Mouse (Mus musculus) megakaryocyte-erythroid progenitor cell, adult 5-6 weeks (primary cell): ENCODE results near the gene Ncapg2. TPM values are rescaled to one million over a fixed set of nuclear protein-coding genes. Genes with fewer than 3 reads are reported as not detected.
A peak's percentile ranks its signal among the peaks of the same experiment; 100 is the strongest.

Source experiments
- ATAC-seq: replicated peaks from 2 replicates; pipeline ENCODE4 v1.8.0; 2016; ENCODE audit warnings: mild to moderate bottlenecking, inconsistent platforms; ENCODE audit not compliant: severe bottlenecking, poor library complexity, low FRiP score, low TSS enrichment
- total RNA-seq, 2 experiments: library from RNA; stranded (forward) in 1 of 2; stranded (reverse) in 1 of 2; fragments of 200-1000, 215-1000 nt in 1 of 2; fragments of >200 nt in 1 of 2; fragmentation: Nextera tagmentation in 1 of 2; gene quantifications; 2 replicates each; pipeline ENCODE4 v1.2.3; 2014 to 2017

Gene Ncapg2
- 81.5 and 90.3 TPM in 2 replicates for total RNA-seq (2014; fragmentation: Nextera tagmentation)
- total RNA-seq (2017): 192 TPM in 2 replicates

DNA sequence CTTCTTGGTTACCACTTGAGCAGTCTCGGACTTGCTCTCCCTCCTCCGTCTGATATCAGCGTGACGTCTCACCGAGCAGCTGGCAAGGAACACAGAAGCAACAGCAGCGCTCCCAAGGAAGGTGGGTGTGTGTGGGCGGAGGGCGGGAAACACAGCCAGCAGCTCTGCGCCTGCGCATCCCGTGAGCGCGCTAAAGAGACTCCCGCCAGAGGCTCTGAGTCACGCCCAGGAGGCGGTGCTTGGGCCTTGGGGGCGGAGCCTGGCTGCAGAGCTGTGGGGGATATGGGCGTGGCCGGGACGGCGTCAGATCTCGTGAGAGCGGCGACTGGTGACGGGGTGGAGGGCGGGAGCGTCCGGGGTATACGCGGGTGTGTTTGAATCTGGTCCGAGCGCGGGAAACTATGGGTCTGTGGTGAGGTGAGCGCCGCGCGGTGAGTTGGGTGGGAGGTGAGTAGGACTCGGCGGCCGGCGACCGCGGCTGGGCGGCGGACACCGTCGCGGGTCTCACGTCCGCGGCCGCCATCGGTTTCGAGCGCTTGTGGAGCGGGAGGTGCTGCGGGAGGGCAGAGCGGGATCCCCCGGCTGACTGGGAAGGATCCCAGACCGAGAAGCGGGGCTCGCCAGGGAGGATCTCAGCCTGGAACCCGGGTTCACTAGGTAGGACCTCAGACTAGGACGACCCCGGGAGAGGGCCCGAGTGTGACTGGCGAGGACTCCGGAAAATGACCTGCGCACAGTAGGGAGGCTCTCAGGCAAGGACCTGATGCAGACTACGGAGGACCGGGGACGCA lies at the start of gene Ncapg2:
TSS of gene Ncapg2 (plus strand) at position 358 of the 791 bp plus-strand sequence.
- peak; percentile 95 for ATAC-seq

DNA sequence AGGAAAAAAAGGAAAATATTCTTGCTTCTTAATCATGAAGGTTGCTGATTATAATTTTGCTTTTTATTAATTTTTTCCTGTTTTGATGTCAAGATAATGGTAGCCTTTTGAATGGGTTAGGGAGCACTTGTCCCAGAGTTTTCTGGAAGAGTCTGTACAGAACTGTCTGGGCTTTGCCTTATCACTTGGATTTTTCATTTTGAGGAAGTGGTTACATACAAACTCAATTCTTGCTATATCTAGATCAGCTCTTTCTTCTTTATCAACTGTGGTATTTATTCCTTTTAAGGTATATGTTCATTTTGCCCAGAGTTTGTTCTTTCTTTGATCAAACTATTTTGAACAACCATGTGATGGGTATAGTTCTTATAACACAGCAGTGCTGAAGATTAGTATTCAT lies 43.1 kb upstream of the Ncapg2 start:
- ATAC-seq: no peak

DNA sequence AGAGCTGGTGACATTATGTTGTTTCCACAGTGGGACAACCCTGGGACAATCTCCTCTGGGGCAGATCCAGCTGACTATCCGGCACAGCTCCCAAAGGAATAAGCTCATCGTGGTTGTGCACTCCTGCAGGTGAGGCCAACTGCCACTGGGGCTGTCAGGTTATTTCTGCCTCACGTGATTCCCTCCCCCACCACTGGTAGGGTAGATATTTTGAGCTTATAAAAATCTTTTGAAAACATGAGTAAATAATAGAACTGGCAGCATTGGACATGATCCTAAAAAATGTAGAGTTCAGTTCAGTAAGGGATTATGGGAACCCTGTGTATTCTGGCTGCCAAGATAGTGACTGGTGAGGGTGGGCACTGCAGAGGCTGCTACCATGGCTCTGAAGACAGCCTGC lies 38.3 kb upstream of the Ncapg2 start:
- ATAC-seq: no peak

DNA sequence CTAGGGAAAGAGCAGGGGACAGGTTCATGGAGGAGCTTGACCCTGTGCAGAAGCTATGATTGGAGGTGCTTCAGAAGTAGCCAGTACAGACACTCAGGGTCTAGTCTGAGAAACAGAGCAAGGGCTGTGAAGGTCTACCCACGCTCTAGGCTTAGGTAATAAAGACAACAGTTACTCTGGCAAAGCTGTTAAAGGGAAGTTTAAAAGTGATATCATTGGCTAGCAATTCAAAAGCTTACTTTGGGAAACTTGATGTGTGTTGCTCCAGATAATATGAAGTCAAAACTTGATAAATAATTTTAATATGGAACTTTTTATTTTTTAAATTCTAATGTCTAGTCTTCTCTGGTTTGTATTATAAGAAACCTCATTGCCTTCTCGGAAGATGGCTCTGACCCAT lies 37.9 kb upstream of the Ncapg2 start:
- ATAC-seq: no peak

DNA sequence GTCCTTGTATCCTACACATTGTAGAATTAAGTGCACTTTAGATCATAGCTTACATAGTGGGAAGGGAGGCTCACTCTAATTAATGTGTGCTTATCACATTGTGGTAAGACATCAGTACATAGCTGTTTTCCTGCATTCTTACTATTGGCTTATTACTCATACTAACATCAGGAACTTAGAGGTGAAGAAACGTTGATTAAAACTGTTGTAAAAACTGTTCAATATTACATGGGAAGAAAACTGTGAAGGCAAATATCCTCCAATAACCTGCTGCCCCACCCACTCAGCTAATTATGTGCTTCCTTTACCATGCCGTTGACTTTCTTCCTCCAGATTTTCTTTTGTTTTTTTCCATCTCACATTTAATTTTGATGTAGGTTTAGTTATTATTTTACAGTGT lies 36.3 kb upstream of the Ncapg2 start:
- no peak for ATAC-seq

DNA sequence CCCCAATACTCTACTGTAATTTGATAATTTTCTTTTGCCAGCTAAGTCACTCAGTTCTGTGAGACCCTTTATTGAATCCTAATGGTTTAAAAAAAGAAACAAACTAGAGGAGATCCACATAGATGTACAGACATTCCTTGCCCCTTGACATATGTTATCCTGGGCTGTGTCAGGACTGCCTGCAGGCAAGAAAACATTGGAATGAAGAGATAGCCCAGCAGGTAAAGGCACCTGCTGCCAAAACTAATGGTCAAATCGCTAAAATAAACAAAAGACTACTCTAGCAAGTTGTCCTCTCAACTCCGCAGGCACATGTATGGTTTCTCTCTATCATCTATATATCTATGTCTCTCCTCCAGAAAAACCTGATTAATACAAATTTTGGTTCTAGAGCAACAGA lies 22.1 kb upstream of the Ncapg2 start:
- ATAC-seq: no peak

DNA sequence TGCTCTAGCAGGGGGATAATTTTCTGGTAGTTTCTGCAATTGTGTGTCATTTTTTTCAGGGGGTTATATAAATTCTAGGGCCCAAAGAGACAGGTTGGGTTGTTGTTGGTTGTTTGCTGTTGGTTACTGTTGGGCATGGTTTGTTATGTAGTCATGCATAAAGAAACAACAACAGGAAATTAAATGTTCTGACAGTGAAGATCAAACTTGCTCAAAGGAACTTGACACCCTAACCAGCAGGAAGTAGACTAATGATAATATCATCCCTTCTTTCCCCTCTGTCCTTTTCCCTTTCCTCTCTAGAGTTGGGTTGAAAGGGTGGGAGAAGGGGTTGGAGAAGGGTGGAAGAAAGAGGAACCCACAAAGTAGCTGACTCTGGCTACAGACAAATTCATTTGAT lies 21.2 kb upstream of the Ncapg2 start:
- ATAC-seq: no peak

DNA sequence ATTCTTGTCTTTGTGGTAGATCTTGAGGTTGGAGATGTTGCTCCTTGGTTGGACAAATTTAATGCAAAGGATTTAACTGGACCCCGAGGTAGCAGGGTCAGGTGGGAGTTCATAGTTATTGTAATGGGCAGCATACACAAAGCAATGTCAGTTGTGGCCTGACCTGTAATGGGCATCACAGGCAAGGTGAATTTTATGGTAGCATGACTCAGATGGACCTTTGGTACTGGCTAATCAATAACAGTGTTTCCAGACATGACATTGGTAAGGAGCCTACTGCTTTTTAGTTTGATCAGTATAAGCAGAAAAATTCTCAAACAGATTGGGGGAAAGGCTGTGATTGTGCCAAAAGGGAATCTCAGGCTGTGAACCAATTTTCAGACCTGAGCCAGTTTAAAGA lies 18.4 kb upstream of the Ncapg2 start:
- ATAC-seq: no peak

DNA sequence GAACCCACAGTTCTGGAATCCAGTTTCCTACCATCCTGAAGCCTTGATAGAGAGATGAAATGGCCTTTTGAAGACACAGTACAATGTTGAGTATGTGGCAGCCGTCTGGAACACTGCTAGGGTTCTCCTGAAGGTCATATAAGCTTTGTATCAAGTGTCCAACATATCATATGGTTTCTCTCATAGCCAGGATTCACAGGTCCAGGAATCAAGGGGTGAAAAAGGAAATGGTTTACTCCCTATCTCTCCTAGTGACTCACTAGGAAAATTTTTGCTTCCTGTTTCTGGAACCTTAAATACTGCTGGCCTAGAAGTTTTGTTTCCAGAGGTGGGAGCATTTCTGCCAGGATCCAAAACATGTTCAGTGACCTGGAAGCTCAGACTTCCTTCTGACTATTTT lies 15.3 kb upstream of the Ncapg2 start:
- ATAC-seq: no peak

DNA sequence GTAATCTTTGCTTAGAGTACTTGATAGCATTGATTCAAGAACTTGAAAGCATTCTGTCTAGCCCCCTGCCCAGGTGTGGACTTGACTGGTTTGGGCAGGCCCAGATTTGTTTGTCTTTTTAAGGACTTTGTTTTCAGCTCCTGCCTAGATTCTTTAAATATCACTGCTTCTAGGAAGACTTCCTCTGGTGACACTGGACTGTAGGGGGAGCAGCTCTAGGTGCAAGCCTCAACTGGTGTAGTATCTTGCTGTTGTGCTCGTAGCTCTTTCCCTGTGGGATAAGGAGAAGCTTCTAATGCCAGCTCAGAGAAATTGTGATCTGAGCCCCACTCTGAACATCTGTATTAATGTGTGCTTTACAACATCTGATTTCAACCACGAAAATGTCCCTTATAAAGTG lies 10.9 kb upstream of the Ncapg2 start:
- 0 out of 2 replicates have a peak, but pooled peaks have one; percentile 45 for ATAC-seq

DNA sequence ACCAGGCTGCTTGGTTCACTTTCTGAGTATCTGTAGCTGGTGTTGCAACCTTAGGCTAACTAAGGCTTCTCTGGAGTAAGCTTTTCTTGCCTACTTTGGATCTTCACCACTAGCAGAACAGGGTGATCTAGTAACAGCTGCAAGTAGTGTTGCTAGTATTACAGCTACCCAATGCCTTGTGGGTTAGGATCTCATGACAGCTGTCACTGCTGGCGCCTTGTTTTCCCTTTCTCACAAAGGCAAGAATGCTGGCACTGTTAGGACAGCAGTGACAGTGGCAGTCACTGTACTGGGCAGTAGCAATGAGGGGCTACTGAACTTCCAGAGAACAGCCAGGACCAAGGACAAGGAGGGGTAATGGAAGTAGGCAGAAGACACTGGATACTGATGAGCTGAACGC lies 9.9 kb upstream of the Ncapg2 start:
- ATAC-seq: no peak

DNA sequence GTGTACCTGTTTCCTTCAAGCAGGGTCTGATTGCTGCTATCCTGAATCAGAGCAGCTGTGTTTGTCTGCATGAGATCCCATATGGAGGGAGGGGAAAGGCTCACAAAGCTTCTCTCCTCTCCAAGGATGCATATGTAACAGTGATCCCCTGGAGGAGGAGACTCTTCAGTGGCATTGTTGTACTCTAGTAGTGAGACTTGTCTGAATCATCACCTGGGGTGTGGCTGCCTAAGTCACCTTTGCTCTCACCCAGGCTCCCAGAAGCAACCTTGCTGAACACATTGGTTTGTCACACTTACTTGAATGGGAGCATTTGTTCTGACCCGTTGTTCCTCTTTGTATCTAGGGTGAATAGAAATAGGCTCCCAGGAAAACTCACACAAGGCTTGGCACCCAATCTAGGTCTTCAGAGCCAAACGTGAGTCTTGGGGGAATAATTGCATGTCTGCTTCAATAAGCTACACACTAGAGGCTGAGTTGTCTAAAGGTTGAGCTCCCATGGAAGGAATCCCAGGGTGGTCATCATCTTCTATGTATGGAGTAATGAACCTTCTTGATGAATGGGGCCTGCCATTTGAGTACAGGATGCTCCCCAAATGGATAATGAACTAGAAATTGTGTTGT lies 9.0 kb upstream of the Ncapg2 start:
- no peak for ATAC-seq

DNA sequence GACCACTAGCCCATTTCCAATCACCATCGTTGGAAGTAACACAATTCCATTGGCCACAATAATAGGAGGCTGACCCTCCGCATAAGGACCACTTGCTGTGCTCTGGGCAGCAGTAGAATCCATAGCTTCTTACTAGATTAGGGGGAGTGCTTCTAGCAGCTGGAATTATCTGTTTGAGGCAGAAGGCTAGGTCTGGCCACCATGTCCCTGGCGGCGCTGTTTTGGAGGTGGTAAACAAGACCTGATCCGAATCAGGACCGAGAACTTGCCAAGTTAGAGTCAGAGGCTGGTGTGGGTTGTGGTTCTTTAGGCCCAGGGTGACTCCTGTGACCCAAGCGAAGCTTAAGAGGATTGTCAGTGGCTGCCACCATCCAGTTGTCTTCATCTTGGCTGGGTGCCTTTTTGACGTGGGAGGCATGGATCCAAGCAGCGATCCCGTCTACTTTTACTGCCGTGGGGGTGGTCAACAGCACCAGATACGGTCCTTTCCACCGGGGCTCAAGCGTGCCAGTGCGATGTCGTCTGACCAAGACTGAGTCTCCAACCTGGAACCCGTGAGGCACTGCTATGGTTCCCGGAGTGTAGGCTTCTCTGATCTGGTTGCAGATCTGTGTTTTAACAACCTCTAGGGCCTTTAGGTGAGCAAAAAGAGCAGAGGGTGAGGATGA lies 1.1 kb upstream of the Ncapg2 start:
- ATAC-seq: no peak

DNA sequence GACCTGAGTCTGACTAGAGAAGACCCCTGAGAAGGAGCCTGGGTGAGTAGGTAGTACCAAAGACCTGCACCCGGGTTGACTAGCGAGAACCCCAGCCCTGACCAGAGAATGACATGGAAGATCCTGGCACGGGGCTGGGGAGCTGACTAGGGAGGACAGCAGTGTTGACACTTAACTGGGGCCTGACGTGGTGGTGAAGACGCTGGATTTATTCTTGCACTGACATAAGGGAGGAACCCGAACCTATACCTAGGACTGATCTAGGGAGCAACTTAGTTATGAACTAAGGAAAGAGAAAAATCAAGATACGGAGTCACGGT lies 594 bp downstream of the Ncapg2 start:
- ATAC-seq: peak; percentile 16

DNA sequence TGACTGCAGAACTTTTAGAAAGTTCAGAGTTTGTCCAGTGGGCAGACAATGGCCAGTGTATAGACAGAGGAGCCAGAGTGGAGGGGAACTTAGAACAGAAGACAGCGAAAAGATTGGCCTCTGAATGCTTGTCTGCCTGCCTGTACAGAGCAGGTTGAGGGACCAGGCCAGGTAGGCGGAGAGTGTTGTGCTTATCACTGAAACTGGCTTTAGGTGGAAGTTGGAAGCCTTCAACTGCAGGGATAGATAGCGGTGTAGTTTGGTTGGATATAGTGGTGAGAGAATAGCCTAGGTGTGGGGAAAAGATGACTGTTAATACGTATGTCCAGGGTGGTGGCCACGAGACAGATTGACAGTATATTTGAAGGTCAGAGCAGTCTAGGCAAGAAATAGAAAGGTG lies 2.7 kb downstream of the Ncapg2 start:
- ATAC-seq: 0 out of 2 replicates have a peak, but pooled peaks have one; percentile 19

DNA sequence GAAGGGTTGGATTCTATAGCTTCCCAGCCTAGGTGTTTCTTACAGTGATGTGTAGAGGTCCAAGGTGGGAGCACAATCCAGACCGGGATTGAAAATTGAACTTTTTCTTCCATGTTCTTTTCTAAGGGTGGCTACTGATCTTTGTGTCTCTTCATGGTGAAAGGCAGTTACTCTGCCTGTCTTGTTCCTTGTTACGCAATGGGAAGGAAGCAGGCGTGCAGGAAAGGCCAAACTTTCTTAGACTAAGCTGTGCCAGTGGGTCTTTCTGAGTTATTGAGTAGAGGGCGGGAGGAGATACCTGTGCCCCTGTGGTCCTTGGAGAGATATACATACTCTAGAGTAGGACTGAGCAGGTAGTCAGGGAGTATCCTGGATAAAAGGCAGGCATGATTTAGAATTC lies 9.7 kb downstream of the Ncapg2 start:
- no peak for ATAC-seq

DNA sequence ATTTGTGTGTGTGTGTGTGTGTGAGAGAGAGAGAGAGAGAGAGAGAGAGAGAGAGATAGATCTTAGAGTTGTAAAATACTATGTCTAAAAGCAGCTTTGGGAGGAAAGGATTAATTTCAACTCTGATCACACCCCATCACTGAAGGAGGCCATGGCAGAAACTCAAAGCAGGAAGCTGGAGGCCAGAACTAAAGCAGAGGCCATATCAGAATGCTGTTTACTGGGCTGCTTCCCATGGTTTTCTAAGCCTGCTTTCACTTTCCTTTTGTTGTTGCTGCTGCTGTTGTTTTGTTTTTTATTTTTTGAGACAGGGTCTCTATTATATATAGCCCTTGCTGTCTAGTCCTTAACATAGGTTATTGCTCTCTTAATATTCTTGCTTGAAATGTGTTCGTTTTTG lies 11.3 kb downstream of the Ncapg2 start:
- no peak for ATAC-seq

DNA sequence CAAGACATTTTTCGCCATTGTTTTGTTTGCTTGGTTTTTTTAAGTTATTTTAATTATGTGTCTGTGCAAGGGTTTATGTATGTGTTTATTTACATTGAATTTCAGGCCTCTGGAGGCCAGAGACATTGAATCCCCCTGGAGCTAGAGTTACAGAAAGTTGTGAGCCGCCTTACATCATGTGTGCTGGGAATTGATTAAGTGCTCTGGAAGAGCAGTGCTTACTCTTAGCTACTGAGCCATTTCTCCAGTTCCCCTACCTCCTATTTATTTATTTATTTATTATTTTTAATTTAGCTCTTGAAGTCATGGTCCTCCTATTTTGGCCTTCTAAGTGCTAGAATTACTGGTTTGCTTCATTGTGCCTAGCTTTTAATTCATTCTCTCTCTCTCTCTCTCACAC lies 16.5 kb downstream of the Ncapg2 start:
- ATAC-seq: no peak

DNA sequence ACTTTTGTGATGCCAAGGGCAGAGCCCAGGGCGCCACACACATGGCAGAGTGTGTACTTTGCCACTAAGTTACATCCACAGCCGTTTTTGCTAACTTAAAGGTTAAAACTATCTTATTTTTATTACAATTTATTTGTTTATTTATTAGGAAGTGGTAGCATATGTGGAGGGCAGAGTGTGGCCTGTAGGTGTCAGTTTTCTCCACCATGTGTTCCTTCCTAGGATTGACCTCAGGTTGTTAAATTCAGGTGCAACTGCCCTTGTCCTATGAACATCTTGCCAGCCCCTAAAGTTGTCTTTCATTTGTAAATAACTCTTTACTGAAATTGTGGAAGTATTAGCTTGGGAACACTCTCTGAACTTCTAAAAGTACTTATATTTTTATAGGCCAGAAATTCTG lies 20.2 kb downstream of the Ncapg2 start:
- no peak for ATAC-seq

DNA sequence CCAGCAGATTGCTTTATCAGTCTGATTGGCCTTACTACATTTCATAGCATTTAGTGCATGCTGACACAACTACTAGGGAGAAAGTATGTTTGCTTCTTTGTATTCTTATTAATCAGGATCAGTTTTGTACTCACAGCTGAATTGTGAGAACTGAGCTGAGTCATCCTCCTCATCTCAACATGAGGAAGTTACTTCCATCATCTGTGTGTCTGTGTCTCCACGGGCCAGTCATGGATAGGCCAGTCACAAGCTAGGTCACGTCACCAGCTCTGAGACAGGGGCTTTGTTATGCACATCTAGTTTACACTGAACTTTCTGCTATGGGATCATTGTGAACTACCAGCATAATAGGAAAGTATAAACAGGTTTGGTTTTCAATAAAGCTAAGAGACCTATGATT lies 28.5 kb downstream of the Ncapg2 start:
- ATAC-seq: no peak

DNA sequence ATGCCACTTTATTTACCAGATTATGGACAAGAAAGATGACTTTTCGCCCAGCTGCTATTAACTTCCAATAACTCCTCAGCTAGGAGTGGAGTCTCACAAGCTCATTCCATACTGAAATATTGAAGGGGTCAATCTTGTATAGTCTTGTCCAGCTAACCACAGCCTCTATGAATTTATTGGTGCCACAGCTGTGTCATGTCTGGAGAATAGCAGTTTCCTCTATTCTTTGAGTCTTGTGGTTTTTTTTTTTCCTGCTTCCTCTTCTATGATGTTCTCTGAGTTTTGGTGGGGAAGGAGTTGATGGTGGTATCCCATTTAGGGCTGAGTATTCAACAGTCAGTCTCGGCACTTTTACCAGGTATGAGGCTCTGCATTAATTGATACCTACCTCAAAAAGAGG lies 30.0 kb downstream of the Ncapg2 start:
- ATAC-seq: no peak
